Mouse (Mus musculus) frontal cortex, postnatal 36 days (tissue): Measurements from ENCODE around the gene Rnf2.
A peak's percentile ranks its signal among the peaks of the same experiment; 100 is the strongest.
"Not testable (repeated sequence)": the region's sequence is repeated elsewhere in the genome, so short reads cannot be mapped to it uniquely, and the experiment has no call there.

Experiments used
- DNase-seq, 2 experiments: peaks; one replicate each; pipeline ENCODE4 v3.0.0; 2022; ENCODE audit warnings: low spot score in 2 of 2

The Rnf2 gene

DNA sequence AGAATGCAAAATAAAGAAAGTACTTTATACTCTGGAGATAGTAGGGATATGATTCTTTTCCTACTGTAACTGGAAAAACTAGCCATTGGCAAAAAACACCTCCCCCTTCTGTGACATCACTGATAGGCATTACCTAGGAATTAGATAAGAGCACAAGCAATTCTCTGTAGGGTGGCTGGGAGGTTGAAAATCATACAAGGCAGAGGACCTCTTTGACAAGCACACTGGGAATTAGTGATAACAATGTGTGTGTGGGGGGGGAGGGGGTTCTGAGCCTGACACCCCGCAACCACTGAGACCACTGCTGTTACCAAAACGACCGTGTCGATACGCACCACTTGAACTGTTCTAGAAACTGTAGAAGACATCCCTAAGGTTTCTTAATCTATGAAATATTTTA is 16.0 kb downstream of the Rnf2 start:
- no peak for DNase-seq

GRCm38 (mm10) chr1:151483568-151483967 is 17.2 kb downstream of the Rnf2 start:
- DNase-seq, result peak in 1 of 2 experiments; percentile 17

- DNase-seq, result no peak
These were observed 18.3 kb downstream of the Rnf2 start for GRCm38 (mm10) chr1:151482497-151482896.

DNA sequence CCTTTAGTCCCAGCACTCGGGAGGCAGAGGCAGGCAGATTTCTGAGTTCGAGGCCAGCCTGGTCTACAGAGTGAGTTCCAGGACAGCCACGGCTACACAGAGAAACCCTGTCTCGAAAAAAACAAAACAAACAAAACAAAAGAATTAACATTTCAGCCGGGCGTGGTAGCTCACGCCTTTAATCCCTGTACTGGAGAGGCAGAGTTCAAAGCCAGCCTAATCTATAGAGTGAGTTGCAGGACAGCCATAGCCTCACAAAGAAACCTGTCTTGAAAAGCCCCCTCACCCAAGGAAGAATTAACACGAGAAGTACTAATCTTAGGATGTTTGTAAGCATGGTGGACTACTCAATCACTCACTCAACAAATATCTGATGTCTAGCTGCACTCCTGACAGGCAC is 28.4 kb downstream of the Rnf2 start:
- DNase-seq, result not testable (repeated sequence)

DNA sequence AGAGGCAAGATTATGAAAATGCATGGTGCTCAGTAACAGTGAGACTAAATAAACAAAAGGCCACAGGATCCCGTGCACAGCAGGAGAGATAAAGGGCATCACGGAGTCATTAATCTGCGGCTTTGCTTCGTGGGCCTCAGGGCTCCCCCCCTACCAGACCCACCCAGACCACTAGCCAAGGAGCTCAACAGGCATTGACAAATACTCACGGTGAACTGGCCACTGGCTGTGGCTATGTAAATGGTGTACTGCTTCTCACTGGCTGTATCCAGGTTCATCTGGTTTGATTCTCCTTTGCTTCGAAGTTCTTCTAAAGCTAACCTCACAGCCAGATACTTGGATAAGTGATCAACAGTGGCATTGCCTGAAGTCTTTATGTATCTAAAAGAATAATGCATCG is 29.3 kb downstream of the Rnf2 start:
- no peak for DNase-seq

GRCm38 (mm10) chr1:151466571-151466970 is 34.2 kb downstream of the Rnf2 start:
- DNase-seq, result no peak

DNA sequence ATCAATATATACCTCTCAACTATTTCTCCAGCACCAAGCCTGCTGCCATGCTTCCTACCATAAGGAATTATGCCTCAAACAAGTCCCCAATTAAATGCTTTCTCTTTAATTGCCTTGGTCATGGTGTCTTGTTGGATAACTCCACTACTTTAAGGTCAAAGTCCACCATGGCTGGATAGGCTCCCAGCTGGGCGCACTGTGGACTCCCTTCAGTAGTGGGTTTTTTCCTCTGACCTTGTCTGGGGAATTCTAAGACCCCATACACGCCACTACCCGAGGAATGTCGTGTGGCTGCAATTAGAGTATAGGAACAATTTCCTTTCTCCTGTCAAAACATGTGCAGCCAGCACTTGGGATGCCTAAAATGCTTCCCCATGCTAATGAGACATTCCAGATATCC is 35.8 kb downstream of the Rnf2 start:
- DNase-seq, result no peak

DNA sequence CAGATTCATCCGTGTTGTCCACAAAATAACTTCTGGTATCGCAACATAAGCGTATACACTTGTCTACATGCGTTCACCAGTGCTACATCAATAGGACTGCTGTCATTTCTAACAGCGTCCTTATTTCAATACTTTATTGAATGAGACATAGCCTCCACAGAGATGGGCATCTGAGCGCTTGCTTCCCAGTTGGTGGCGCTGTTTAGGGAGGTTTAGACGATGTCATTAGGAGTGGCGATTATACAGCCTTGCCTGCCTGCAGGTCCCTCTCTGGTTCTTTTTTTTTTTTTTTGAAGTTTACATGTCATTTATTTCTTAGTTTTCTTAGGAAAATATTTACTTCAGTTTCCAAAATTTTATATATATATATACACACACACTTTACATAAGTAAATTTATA is 39.5 kb downstream of the Rnf2 start:
- DNase-seq, result no peak

- no peak for DNase-seq
These were observed 43.7 kb downstream of the Rnf2 start for GRCm38 (mm10) chr1:151457087-151457486.

- no peak for DNase-seq
These were observed 48.8 kb downstream of the Rnf2 start for GRCm38 (mm10) chr1:151451946-151452345.

DNA sequence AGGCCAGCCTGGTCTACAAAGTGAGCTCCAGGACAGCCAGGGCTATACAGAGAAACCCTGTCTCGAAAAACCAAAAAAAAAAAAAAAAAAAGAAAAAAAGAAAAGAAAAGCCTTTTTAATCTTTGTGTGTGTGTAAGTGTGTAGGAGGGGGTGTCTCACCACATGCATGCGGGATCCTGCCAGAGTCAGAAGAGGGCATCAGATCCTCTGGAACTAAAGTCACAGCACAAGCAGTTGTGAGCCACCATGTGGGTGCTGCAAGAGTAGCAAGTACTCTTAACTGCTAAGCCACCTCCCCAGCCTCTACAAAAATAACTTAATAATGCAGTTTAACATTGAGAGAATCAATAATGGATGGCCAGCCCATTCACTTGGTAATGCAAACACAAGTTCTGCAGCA is 49.9 kb downstream of the Rnf2 start:
- no peak for DNase-seq

GRCm38 (mm10) chr1:151449866-151450265 is 50.9 kb downstream of the Rnf2 start:
- no peak for DNase-seq

- no peak for DNase-seq
These were observed 65.3 kb downstream of the Rnf2 start for GRCm38 (mm10) chr1:151435431-151435830.

GRCm38 (mm10) chr1:151429316-151429715 is 71.4 kb downstream of the Rnf2 start:
- DNase-seq, result no peak

GRCm38 (mm10) chr1:151428263-151429221 is 72.2 kb downstream of the Rnf2 start, which contains the start of the genes Swt1 and Trmt1l:
Swt1 (minus strand) TSS chr1:151428455.
Trmt1l (plus strand) TSS chr1:151428542.
- DNase-seq, result peak; percentile 99 to 100

- no peak for DNase-seq
These were observed 72.9 kb downstream of the Rnf2 start for GRCm38 (mm10) chr1:151427888-151428262.

DNA sequence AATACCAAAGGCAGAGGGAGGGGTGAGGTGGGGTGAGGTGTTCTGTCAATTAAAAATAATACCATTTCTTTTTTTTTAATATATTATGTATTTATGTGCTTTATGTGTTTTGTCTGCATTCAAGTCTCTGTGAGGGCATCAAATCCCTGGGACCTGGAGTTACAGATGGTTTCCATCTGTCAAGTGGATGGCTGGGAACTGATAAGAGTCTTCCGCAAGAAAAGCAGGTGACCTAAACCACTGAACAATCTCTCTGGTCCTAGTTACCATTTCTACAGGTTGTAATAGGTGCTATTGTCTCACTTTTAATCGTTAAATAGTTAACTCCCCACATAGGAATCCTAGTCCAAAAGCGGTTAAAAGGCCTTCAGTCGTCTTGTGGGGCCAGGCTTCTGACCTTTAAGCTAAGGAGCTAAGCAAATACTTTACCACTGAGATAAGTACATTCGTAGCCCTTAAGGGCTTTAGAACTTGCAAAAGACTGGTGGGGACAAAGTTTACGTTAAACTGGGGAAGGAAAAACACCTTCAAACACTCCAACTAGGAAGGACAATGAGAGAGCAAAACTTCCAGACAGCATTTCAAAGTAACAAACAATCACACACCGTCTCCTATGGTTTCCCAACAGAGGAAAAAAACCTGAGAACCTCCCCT is 73.7 kb downstream of the Rnf2 start:
- DNase-seq, result no peak

- DNase-seq, result no peak
These were observed 78.6 kb downstream of the Rnf2 start for GRCm38 (mm10) chr1:151422178-151422577.

DNA sequence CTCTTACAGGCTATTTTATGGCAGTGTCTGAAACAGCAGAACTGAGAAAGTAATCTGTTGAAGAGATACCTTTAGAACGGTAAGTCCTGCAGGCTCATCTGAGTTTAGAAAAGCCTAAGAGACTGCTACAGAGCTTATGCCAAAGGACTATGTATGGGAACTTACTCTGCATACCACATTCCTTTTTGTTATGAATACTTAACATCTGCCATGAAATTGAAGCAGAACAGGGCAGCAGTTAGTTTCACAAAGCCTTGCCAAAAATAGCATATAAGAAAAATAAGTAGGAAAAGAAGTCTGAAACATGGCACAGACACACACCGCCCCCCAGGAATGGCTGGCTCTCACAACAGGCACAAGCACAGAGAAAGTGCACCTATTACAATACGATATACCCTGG is 90.9 kb downstream of the Rnf2 start:
- DNase-seq, result no peak
